Mouse (Mus musculus) heart, adult 2 months (tissue): Measurements from ENCODE around the gene Pttg1ip.

Source experiments
- CTCF ChIP-seq: fragments of 200-600 bp; IDR thresholded peaks from 2 replicates; pipeline ENCODE4 v1.8.1; 2022; ENCODE audit warnings: antibody characterized with exemption, mild to moderate bottlenecking, moderate library complexity
- EP300 ChIP-seq: fragments of 200-500 bp; IDR thresholded peaks from 2 replicates; pipeline ENCODE4 v1.6.1; 2011; ENCODE audit warnings: low read depth, low read length, control low read depth; ENCODE audit not compliant: insufficient read depth
- POLR2A ChIP-seq: fragments of 200-500 bp; IDR thresholded peaks from 2 replicates; pipeline ENCODE4 v1.6.1; 2011; ENCODE audit warnings: mild to moderate bottlenecking, low read depth, low read length, control low read depth; ENCODE audit not compliant: insufficient read depth

DNA sequence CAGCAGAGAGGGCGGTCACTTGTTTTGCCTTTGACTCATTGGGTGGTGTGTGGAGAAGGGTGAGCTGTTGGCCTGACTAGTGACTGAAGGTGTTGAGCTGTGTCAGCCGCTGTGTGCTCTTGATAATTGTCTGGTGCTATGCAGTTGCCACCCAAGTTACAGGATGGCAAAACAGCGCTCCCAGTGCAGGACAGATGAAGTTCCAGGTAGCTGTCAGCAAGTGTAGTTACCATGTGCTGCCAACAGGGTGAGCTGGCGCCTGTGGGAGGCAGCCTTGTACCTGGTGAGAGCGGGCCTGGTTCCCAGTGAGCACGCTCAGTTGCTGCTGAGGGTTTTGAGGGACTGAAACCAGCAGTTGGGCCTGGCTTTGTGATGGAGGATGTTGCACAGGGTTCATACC, 9.3 kb downstream of the Pttg1ip start:
- no peak for TF ChIP-seq POLR2A
- 0 out of 2 replicates have a peak, but pooled peaks have one; percentile 19 for TF ChIP-seq EP300
- peak; percentile 82 for TF ChIP-seq CTCF
